Mouse (Mus musculus) mature B cell (primary cell): ENCODE measurements around the gene Msmo1.

Experiments used
- in situ Hi-C: fragments of 300-500 bp; cut with MboI; formaldehyde crosslinking; loops from 2 replicates; pipeline ENCODE4 v1.14.3; 2019

Msmo1 gene

DNA sequence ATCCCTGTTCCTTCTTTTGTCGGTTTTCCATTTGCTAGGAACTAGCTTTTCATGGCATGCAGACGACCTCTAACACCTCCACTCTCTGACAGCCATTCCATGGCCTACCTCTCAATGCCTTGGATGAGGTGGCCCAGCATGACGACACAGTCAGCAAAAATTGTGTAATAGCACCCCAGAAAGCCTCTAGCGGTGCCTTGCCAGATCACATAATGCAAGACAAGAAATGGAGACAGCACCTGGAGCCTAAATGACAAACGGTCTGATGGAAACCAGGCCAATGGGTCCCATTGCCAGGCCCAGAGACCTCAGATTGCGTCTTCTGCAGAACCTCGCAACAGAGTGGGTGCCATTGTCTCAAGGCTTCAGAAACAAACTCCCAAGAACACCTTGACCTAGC lies 21.1 kb downstream of the Msmo1 start:
- in situ Hi-C loops: no loop called here

DNA sequence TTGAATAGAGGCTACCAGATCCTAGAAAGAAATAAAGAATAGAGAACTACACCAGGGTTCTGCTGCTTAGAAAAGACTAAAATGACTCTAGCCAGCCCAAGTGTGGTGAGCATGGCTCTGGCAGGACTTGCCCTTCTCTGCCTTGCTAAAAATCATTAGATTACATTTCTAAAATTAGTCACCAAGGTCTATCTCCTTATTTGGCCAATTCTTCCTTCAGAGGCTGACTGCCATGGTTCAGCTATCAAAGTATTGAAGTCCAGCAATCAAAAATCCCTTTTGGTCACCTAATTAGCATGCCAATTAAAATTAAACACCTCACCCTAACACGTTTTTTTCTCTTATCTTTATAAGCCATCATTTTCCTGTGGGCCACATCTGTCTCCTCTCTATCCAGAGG lies 22.0 kb downstream of the Msmo1 start:
- in situ Hi-C loops: no loop called here

DNA sequence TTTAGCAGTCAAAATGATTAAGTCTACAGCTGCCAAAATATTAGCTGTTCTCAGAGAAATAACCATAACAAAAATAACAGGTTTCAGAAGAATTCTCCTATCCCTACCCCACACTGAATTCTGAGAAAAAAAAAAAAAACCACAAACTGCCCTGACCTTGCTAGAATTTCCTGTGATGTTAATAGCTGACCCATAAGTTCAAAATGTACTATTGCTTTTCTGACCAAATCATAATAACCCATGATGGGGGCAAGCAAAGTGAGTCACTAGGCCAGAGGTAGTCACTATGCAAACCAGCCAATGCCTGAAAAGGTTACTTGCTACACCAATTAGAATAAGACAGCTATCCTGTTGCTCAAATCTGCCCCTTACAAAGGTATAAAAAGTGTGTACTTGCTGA lies 26.1 kb downstream of the Msmo1 start:
- in situ Hi-C loops: no loop called here

DNA sequence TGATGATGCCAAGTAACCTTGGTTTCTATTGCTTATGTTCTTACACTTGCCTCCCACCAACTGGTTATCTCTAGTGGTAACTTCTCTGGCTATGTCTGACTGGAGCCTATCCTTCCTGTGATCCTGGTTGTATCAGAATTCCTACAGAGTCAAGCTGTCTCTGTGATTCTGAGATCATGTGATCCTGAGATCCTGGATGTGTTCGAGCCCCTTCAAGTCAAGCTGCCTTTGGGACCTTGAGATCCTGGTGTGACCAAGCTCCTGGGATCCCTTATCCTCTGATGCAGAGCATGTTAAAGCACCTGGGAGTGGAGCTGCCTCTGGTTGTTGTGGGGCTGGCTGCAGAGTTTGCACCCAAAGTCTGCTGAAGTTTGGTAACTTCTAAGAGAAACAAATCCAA lies 30.4 kb downstream of the Msmo1 start:
- in situ Hi-C loops: no loop called here

DNA sequence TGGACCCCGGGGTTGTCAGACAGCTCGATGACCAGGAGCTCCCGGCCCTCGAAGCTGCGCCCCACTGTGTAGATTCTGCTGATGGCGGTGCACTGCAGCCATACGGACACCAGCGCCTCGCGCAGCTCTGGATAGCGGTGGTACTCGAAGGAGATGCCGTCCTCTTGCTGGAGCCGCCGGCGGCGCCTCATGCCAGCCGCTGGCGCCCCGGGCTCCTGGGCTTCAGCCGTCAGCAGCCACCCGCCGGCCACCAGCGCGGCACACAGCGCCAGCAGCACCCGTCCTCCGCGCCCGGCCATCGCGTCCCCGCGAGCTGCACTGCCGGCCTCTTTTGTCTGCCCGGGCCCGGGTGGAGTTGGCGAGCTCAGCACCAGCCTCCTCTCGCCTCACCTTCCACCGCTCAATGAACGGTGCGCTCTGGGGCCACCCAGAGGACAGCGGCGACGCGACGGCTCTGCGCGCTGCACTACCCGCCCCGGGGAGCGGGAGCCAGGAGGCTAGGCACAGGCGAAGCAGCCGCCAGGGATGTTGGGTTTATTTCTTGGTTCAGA lies 40.9 kb downstream of the Msmo1 start, which contains the start of gene Cpe:
TSS of gene Cpe (minus strand) at position 404 of the 551 bp plus-strand sequence.
- in situ Hi-C loops: no loop called here

DNA sequence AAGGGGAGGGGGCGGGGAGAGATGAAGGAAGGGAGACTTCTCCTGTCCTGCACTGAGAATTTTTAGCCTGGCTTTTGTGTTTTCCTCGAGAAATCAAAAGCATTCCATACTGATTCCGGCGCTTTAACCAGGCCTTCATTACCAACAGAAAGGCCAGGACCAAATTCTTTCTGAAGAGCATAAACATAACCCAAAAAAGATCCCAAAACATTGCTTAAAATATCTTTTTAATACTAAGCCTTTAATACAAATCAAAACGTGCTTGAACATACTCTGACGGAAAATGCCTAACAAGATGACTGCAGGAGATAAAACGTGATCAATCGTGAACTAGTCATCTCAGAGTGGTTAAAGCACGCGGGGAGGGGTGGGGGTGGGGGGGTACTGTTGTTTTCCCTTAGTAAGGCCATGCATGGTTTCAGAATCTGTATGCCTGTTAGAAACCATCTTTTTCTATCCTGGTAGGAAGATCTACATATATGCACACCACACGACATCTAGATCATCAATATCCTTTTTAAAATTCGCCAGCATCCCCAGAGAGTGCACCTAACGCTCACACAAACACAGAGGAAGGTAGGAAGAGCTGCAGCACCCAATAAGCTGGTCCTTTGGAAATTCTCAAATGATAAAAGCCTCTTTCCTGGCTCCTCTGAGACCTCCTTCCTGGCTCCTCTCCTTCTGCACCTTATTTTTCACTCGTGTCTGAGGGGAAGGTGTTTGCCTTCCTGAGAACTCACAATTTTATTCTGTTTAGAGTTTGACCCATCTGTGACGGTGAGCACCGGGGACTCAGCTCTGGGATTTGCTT lies 41.8 kb downstream of the Msmo1 start:
- in situ Hi-C loops: no loop called here

DNA sequence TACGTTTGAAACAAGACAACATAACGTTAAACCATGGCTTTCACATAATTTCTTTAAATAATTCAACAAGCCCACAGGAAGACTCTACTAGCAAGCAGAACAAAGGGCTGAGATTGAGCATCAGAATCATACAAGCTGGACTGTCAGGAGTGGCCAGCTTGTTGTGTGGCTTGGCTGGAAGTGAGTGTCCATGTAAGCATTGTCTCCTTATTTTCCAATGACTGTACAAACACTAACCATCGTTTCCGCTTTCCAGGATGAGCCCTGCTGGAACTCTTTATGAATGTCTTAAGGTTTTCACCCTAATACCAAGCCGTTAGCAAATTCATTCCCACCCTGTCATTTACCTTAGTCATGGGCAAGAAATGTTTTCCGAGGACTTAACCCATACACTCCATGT lies 42.7 kb downstream of the Msmo1 start:
- in situ Hi-C loops: no loop called here

DNA sequence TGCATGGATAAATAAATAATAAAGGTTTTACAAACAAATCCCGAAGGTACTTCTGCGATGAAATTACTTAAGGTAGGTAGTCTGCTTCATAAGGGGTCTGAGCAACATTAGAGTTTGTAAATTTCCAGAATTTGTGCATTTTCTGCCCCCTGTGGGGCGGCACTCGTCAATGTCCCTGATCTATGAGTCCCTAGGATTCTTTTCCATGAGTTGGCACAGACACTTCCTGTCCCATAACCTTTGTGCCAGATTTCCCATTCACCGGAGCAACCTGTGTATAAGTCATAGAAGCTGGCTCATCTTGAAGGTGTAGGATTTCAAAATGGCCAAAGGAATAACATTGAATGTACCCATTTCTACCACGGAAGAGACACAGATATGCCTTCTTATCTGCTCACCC lies 43.3 kb downstream of the Msmo1 start:
- in situ Hi-C loops: no loop called here

DNA sequence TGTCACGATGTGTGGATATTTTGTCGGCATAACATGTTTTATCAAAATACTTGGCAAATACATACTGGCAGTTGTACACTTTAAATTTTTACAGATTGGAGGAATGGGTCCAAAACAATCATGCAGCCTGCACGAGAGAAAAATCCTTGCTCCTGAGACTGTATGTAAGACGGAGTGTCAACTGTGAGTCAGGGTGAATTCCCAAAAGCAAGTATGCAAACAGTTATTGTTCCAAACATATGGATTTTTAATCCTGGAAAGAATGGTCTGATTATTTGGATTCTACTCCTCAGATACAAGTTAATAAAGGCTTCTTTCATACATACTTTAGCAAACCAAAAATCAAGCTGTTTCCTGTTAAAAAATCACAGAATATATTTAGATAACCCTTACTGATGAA lies 44.9 kb downstream of the Msmo1 start:
- in situ Hi-C loops: no loop called here

DNA sequence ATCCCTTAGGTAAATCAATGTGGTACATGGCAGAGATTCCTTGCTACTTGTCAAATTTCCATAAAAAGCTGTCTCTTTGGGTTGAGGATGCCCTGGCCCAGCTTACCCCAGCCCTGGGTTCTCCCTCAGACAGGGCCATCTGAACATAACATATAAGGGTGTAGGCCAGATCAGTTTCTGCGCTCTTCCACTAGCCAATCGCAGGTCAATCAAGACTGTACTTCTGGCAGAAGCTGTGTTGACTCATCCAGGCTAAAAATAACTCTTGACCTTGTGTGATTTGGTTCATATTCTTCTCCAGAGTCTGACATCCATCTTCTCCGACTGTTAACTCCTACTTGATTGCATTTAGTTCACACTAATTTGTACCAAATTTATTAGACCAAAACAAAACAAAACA lies 45.4 kb downstream of the Msmo1 start:
- in situ Hi-C loops: no loop called here

DNA sequence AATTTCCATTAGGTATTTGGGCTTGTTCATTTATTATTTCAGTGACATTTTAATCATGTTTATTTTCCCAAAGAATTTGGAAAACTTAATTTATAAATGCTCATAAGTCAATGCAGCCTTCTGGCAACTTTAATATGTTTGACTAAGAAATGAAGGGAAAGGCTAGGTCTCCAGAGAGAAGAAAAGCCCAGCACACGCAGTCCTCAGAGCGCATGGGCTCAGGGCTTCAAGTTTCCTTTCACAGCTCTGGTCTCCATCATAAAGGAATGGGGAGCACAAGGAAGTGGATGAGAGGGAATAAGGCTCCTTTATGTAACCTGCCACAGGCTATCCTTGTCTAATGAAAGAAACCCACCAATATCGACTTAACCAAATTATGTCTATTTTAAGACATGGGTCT lies 51.1 kb downstream of the Msmo1 start:
- in situ Hi-C loops: no loop called here

DNA sequence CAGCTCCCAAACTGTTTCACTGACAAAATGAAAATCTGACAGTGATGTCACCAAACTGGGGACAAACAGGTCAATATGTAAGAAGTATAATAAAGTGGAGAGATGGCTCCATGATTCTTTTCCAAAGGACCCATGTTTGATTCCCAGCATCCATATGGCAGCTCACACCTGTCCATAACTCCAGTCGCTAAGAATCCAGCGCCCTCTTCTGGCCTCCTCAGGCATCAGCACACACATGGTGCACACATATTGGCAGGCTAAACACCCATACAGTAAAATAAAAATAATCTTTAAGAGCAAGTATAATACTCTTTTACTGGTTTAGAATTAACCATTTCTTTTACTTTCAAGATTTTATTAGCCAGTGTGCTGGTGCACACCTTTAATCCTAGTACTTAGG lies 57.2 kb downstream of the Msmo1 start:
- in situ Hi-C loops: no loop called here

DNA sequence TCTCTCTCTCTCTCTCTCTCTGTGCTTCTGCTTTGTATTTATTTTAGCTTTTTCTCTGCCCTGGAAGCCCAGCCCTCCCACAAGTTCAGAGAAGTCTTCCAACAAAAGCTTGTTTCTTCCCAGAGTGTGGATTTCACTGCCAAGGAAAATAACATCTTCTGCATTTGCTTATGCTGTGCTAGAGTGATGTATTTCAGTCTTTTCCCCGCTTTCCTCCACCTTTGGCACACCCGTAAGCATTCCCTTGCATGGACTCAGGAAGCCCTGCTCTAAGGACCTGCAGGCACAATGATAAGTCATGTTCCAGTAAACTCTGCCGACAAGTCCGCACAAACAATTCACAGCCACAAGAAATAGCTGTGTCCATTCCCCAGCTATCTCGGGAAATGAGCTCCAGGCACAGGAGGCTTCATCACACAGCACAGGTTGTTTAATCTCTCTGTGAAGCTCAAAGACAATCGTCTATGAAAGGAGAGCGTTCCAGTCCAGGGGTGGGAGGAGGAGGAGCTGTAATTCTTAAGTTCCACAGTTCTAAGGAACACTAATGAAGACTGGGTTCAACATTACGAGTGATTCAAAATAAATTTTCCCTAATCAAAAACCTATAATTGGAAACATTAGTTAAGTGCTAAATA lies 58.5 kb downstream of the Msmo1 start:
- in situ Hi-C loops: no loop called here

DNA sequence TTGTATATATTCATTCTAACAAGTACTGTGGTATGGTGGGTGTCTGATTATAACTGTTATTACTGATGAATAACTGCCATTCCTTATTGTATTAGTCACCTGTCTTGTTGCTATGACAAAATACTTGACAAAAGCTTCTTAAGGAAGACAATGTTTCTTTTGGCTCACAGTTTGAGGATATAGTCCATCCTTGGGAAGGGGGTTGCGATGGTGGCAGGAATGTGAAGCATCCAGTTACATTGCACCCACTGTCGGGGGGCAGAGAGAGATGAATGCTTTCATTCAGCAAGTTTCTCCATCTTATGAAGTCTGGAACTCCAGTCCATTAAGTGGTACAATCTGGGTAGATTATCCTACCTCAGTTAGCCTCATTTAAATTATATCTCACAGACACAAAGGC lies 60.7 kb downstream of the Msmo1 start:
- in situ Hi-C loops: no loop called here

DNA sequence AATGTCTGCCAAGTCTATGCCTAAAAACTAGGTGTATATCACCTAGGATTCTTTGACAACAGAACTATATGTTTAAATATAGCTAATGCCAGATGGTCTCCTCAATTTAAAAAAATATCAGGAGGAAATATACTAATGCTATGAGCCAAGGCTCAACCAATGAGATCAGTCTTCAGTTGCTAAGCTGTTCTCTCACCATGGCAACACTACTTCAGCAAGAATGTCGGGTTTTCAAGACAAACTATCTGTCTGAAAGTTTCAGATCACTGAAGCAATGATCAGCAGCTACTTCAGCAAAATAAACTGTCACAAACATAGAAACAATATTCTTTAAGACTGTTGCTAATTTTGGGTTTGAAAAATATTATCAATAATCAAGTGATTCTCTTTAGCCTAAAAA lies 61.7 kb downstream of the Msmo1 start:
- in situ Hi-C loops: no loop called here
